Mouse (Mus musculus) hindbrain, embryonic 14.5 days (tissue): ENCODE data around the gene Plpp3. TPM values are rescaled to one million over a fixed set of nuclear protein-coding genes. Genes with fewer than 3 reads are reported as not detected.

Source experiments
- ATAC-seq: fragments of 200-750 bp; cut with Nextera tagmentation; 2 replicates; pipeline ENCODE4 v1.8.0; 2017; ENCODE audit warnings: moderate number of reproducible peaks, mild to moderate bottlenecking, moderate TSS enrichment, moderate library complexity; ENCODE audit not compliant: low FRiP score
- DNase-seq: peaks from one replicate; pipeline ENCODE4 v3.0.0-alpha.2; 2015; ENCODE audit warnings: low spot score
- H3K27ac ChIP-seq: fragments of 300-500 bp; sonication (generic); 2 replicates; pipeline ENCODE4 v1.5.1; 2014; ENCODE audit warnings: mild to moderate bottlenecking, moderate library complexity
- H3K27me3 ChIP-seq: fragments of 300-500 bp; sonication (generic); 2 replicates; pipeline ENCODE4 v1.6.1; 2014; ENCODE audit warnings: mild to moderate bottlenecking, low read length, mixed read lengths; ENCODE audit not compliant: control insufficient read depth, insufficient read depth
- H3K36me3 ChIP-seq: fragments of 300-500 bp; sonication (generic); replicated peaks from 2 replicates; pipeline ENCODE4 v1.6.1; 2014; ENCODE audit not compliant: control insufficient read depth, insufficient read depth
- H3K4me1 ChIP-seq: fragments of 300-500 bp; sonication (generic); replicated peaks from 2 replicates; pipeline ENCODE4 v1.6.1; 2014; ENCODE audit warnings: antibody characterized with exemption, low read length, mixed read lengths; ENCODE audit not compliant: control insufficient read depth, insufficient read depth
- H3K4me2 ChIP-seq: fragments of 300-500 bp; sonication (generic); replicated peaks from 2 replicates; pipeline ENCODE4 v1.6.1; 2014; ENCODE audit warnings: mild to moderate bottlenecking, moderate library complexity
- H3K4me3 ChIP-seq: fragments of 300-500 bp; sonication (generic); replicated peaks from 2 replicates; pipeline ENCODE4 v1.5.1; 2014; ENCODE audit warnings: mild to moderate bottlenecking, low read length
- H3K9ac ChIP-seq: fragments of 300-500 bp; sonication (generic); 2 replicates; pipeline ENCODE4 v1.6.1; 2014
- H3K9me3 ChIP-seq: fragments of 300-500 bp; sonication (generic); 2 replicates; pipeline ENCODE4 v1.6.1; 2016; ENCODE audit warnings: low read length; ENCODE audit not compliant: control insufficient read depth
- WGBS: fragments of 180-500 bp; shearing (Covaris S2); extraction: QIAGEN DNeasy Blood & Tissue Kit; methylation state at CpG from one replicate; pipeline ENCODE4 v1.1.7; 2014; 5-methylcytosine and 5-hydroxymethylcytosine counted together
- polyA plus RNA-seq: library from polyadenylated mRNA; unstranded; fragments of >200 nt; fragmentation: Nextera tagmentation; extraction: Ambion mirVana; gene quantifications from 2 replicates; pipeline ENCODE4 v1.2.1, GENCODE M21; 2014

Gene Plpp3
- polyA plus RNA-seq, 1 experiment from 2014 or later = 69.9 TPM

- no peak for DNase-seq
- H3K9me3 ChIP-seq = no peaks in the 10 kb centered on the region
- ATAC-seq = no peak
- WGBS = 58% methylated on average over 4 of the region's 4 CpGs
- peaks cover 21% of the 10 kb centered on the region; the same call in 1 of the 2 replicates for H3K4me1 ChIP-seq
- no peak overlapping the region for H3K4me2 ChIP-seq
- H3K36me3 ChIP-seq = no peaks in the 10 kb centered on the region
- H3K27ac ChIP-seq = no peak overlapping the region
- no peak overlapping the region for H3K4me3 ChIP-seq
- H3K9ac ChIP-seq = no peak overlapping the region
- no peaks in the 10 kb centered on the region for H3K27me3 ChIP-seq
Measured at GRCm38 (mm10) chr4:105279806-105280205, 122.7 kb downstream of the Plpp3 start.

GRCm38 (mm10) chr4:105281751-105282231 is 124.6 kb downstream of the Plpp3 start:
- H3K9me3 ChIP-seq = no peaks in the 10 kb centered on the region
- no peak overlapping the region for H3K9ac ChIP-seq
- ATAC-seq (no peak), DNase-seq (no peak)
- H3K36me3 ChIP-seq = no peaks in the 10 kb centered on the region
- peaks cover 10% of the 10 kb centered on the region; the same call in 1 of the 2 replicates for H3K4me1 ChIP-seq
- H3K27ac ChIP-seq = no peak overlapping the region
- no peaks in the 10 kb centered on the region for H3K27me3 ChIP-seq
- H3K4me2 ChIP-seq = no peak overlapping the region
- H3K4me3 ChIP-seq = no peak overlapping the region
- WGBS = 11% methylated on average over 7 of the region's 7 CpGs

Other genes starting within 250 kb of the Plpp3 start
- 0.13 and 0.29 TPM in 2 replicates for gene Fyb2, start 243.9 kb upstream of the Plpp3 start, polyA plus RNA-seq
- 18.4 and 20.2 TPM in 2 replicates for gene Prkaa2, start 47.5 kb upstream of the Plpp3 start, polyA plus RNA-seq